Mouse (Mus musculus): ENCODE results near the gene Ephb1. TPM values are rescaled to one million over a fixed set of nuclear protein-coding genes. Genes with fewer than 3 reads are reported as not detected.

The Ephb1 gene
- total and polyA plus RNA-seq, 3 experiments, result not detected

DNA sequence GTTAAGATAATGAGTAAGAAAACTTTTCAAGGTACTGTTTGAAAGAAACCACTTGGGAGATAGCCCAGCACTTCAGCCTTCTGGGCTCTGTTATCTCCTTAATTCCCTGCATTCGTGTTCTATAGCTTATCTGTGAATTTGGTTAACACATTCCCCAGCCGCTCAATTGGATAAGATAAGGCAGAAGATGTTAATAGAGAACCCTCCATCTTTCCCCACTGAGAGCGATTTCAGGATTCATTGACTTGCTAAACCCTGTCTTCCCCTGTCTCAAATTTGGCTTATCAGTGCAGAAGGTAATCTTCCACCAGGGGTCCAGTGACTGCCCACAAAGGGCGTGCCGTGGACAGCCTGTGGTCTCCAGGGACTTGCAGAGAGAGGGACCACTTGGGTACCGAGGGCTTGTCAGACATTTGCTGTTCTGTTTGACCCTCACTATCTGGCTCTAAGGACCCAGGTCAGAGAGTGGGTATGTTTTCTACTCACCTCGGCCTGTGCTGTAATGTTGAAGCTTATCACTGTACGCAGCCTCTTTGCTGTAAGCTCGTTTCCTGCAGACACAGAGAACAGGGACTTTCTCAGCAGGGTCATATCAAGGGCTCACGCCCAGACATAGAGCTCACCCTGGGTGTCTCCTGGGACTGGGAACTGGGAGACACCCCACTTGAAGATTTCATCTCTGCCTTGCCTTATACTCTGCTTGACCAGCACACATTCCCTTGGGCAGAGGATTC lies 358.9 kb downstream of the Ephb1 start:
- Histone ChIP-seq H3K36me3 (ENCODE audit: control insufficient read depth in 1 of 2, insufficient read depth in 2 of 2, low read length in 2 of 2) (no peaks in the 10 kb centered on the region), H3K27me3 (ENCODE audit: control insufficient read depth in 1 of 2, insufficient read depth in 2 of 2, low read length in 2 of 2) (no peaks in the 10 kb centered on the region), H3K27ac (ENCODE audit: control insufficient read depth, low read depth, low read length) (no peak overlapping the region), H3K9me3 (replicated peaks; ENCODE audit: insufficient read depth, low read length) (no peaks in the 10 kb centered on the region), H3K79me2 (ENCODE audit: control insufficient read depth, insufficient read depth, low read length, poor library complexity) (no peaks in the 10 kb centered on the region), H3K9ac (ENCODE audit: control insufficient read depth, low read depth, low read length, poor library complexity, severe bottlenecking) (no peak overlapping the region), H3K4me3 (ENCODE audit: control insufficient read depth in 1 of 2, insufficient read depth in 1 of 2, low read depth in 2 of 2, low read length in 2 of 2) (no peak overlapping the region), H3K4me1 (ENCODE audit: control insufficient read depth in 1 of 2, insufficient read depth in 2 of 2, low read length in 2 of 2) (no peaks in the 10 kb centered on the region)
- DNase-seq (ENCODE audit: low read depth, low spot score), result no peak
- TF ChIP-seq MAZ (IDR thresholded peaks at IDR 0.05; ENCODE audit: low read depth, low read length) (no peak), MXI1 (IDR thresholded peaks at IDR 0.05; ENCODE audit: low read depth, low read length) (no peak), ZKSCAN1 (IDR thresholded peaks at IDR 0.05; ENCODE audit: low read depth, low read length) (no peak), MAFK (IDR thresholded peaks at IDR 0.05; ENCODE audit: borderline replicate concordance, low read depth, low read length) (no peak), GATA1 (IDR thresholded peaks at IDR 0.05; ENCODE audit: low read depth, low read length) (no peak), USF1 (IDR thresholded peaks at IDR 0.05; ENCODE audit: low read depth, low read length) (no peak), RAD21 (IDR thresholded peaks at IDR 0.05; ENCODE audit: low read depth, low read length) (no peak)

DNA sequence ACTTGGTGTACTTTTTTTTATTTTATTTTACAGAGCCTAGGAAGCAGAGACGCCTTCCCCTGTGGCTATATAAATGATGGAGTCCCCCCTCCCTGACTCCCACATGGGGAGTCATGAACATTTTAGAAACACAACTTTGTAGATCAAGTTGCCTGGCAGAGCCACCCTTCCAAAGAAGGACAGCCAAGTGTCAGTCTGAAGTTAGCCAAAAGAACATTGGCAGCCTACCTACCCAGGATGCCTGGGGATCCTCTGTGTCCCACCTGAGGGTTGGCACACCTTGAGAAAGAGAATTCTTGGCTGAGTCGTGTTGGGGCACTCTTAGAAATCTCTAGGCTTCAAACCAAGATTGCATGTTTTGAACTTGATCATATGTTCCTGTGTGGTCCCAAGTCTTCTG lies 360.4 kb downstream of the Ephb1 start:
- Histone ChIP-seq H3K4me1 (ENCODE audit: control insufficient read depth in 1 of 2, insufficient read depth in 2 of 2, low read length in 2 of 2) (no peaks in the 10 kb centered on the region), H3K9ac (ENCODE audit: control insufficient read depth, low read depth, low read length, poor library complexity, severe bottlenecking) (no peak overlapping the region), H3K27ac (ENCODE audit: control insufficient read depth, low read depth, low read length) (no peak overlapping the region), H3K79me2 (ENCODE audit: control insufficient read depth, insufficient read depth, low read length, poor library complexity) (no peaks in the 10 kb centered on the region), H3K27me3 (ENCODE audit: control insufficient read depth in 1 of 2, insufficient read depth in 2 of 2, low read length in 2 of 2) (no peaks in the 10 kb centered on the region), H3K4me3 (ENCODE audit: control insufficient read depth in 1 of 2, insufficient read depth in 1 of 2, low read depth in 2 of 2, low read length in 2 of 2) (no peak overlapping the region), H3K36me3 (ENCODE audit: control insufficient read depth in 1 of 2, insufficient read depth in 2 of 2, low read length in 2 of 2) (no peaks in the 10 kb centered on the region), H3K9me3 (replicated peaks; ENCODE audit: insufficient read depth, low read length) (no peaks in the 10 kb centered on the region)
- no peak for DNase-seq (ENCODE audit: low read depth, low spot score)
- no peak for TF ChIP-seq MXI1 (IDR thresholded peaks at IDR 0.05; ENCODE audit: low read depth, low read length)
- no peak for TF ChIP-seq ZNF384 (IDR thresholded peaks at IDR 0.05; ENCODE audit: low read depth, low read length)
- no peak for TF ChIP-seq MYC (IDR thresholded peaks at IDR 0.05; ENCODE audit: low read depth, low read length)
- no peak for TF ChIP-seq SIN3A (IDR thresholded peaks at IDR 0.05; ENCODE audit: low read length)
- TF ChIP-seq JUND (IDR thresholded peaks at IDR 0.05; ENCODE audit: low read depth, low read length), result no peak
- no peak for TF ChIP-seq BHLHE40 (IDR thresholded peaks at IDR 0.05; ENCODE audit: borderline replicate concordance, low read depth, low read length)
- TF ChIP-seq NRF1 (IDR thresholded peaks at IDR 0.05; ENCODE audit: insufficient read depth, low read depth, low read length, poor library complexity, severe bottlenecking), result no peak
- no peak for TF ChIP-seq UBTF (IDR thresholded peaks at IDR 0.05; ENCODE audit: borderline replicate concordance, insufficient read depth, low read depth, low read length)
- TF ChIP-seq ZKSCAN1 (IDR thresholded peaks at IDR 0.05; ENCODE audit: low read depth, low read length), result no peak
- TF ChIP-seq HCFC1 (IDR thresholded peaks at IDR 0.05; ENCODE audit: low read depth, low read length), result no peak
- no peak for TF ChIP-seq TAL1 (IDR thresholded peaks at IDR 0.05; ENCODE audit: low read length)
- no peak for TF ChIP-seq NELFE (IDR thresholded peaks at IDR 0.05; ENCODE audit: low read depth, low read length)
- TF ChIP-seq CHD1 (IDR thresholded peaks at IDR 0.05; ENCODE audit: low read depth, low read length), result no peak
- TF ChIP-seq GABPA (IDR thresholded peaks at IDR 0.05; ENCODE audit: low read depth, low read length), result no peak
- TF ChIP-seq USF2 (IDR thresholded peaks at IDR 0.05; ENCODE audit: borderline replicate concordance in 1 of 2, insufficient read depth in 1 of 2, low read depth in 1 of 2, low read length in 2 of 2), result no peak
- TF ChIP-seq MAZ (IDR thresholded peaks at IDR 0.05; ENCODE audit: low read depth, low read length), result no peak
